Mouse (Mus musculus): ENCODE data around the gene Fam133b.

The Fam133b gene

GRCm38 (mm10) chr5:3543629-3544479, at the start of gene Fam133b:
Fam133b (plus strand) TSS chr5:3543833.
- peak; percentile 89 to 92 for DNase-seq (ENCODE audit: low spot score in 2 of 2)

GRCm38 (mm10) chr5:3493968-3494367, 49.7 kb upstream of the Fam133b start:
- DNase-seq (ENCODE audit: low spot score in 2 of 2), result peak in 1 of 2 experiments; percentile 51

GRCm38 (mm10) chr5:3494452-3495187, 49.0 kb upstream of the Fam133b start:
- peak; percentile 26 to 47 for DNase-seq (ENCODE audit: low spot score in 2 of 2)

- DNase-seq (ENCODE audit: low spot score in 2 of 2), result no peak
Measured at GRCm38 (mm10) chr5:3497505-3497925, 46.1 kb upstream of the Fam133b start.

- DNase-seq (ENCODE audit: low spot score in 2 of 2), result no peak
Measured at GRCm38 (mm10) chr5:3500298-3500697, 43.3 kb upstream of the Fam133b start.

- DNase-seq (ENCODE audit: low spot score in 2 of 2), result no peak
Measured at GRCm38 (mm10) chr5:3500957-3501563, 42.6 kb upstream of the Fam133b start.

GRCm38 (mm10) chr5:3501564-3502001, 42.0 kb upstream of the Fam133b start:
- peak; percentile 78 to 79 for DNase-seq (ENCODE audit: low spot score in 2 of 2)

- DNase-seq (ENCODE audit: low spot score in 2 of 2), result peak; percentile 53 to 57
Measured at GRCm38 (mm10) chr5:3502610-3503350, 40.9 kb upstream of the Fam133b start.

GRCm38 (mm10) chr5:3503373-3503772, 40.3 kb upstream of the Fam133b start:
- DNase-seq (ENCODE audit: low spot score in 2 of 2), result no peak

- DNase-seq (ENCODE audit: low spot score in 2 of 2), result no peak
Measured at GRCm38 (mm10) chr5:3503836-3504323, 39.8 kb upstream of the Fam133b start.

- no peak for DNase-seq (ENCODE audit: low spot score in 2 of 2)
Measured at GRCm38 (mm10) chr5:3504453-3504852, 39.2 kb upstream of the Fam133b start.

- no peak for DNase-seq (ENCODE audit: low spot score in 2 of 2)
Measured at GRCm38 (mm10) chr5:3505553-3505952, 38.1 kb upstream of the Fam133b start.

GRCm38 (mm10) chr5:3508480-3509381, 34.9 kb upstream of the Fam133b start:
- peak in 1 of 2 experiments; percentile 24 for DNase-seq (ENCODE audit: low spot score in 2 of 2)

GRCm38 (mm10) chr5:3509503-3509902, 34.1 kb upstream of the Fam133b start:
- DNase-seq (ENCODE audit: low spot score in 2 of 2), result no peak

GRCm38 (mm10) chr5:3511097-3511795, 32.4 kb upstream of the Fam133b start:
- no peak for DNase-seq (ENCODE audit: low spot score in 2 of 2)

GRCm38 (mm10) chr5:3512584-3512983, 31.0 kb upstream of the Fam133b start:
- no peak for DNase-seq (ENCODE audit: low spot score in 2 of 2)

GRCm38 (mm10) chr5:3514901-3515311, 28.7 kb upstream of the Fam133b start:
- no peak for DNase-seq (ENCODE audit: low spot score in 2 of 2)

- no peak for DNase-seq (ENCODE audit: low spot score in 2 of 2)
Measured at GRCm38 (mm10) chr5:3515477-3515876, 28.2 kb upstream of the Fam133b start.

- DNase-seq (ENCODE audit: low spot score in 2 of 2), result peak in 1 of 2 experiments; percentile 36
Measured at GRCm38 (mm10) chr5:3516481-3517075, 27.1 kb upstream of the Fam133b start.
